Mouse (Mus musculus) fibroblast of lung, adult 2 months (primary cell): ENCODE results near the gene Stx11.
"Not testable (repeated sequence)": the region's sequence is repeated elsewhere in the genome, so short reads cannot be mapped to it uniquely, and the experiment has no call there.

Experiments
- DNase-seq: peaks from one replicate; pipeline ENCODE4 v3.0.0-alpha.2; 2011; ENCODE audit warnings: low read depth

Gene Stx11

GRCm38 (mm10) chr10:12961546-12961945, 2.6 kb downstream of the Stx11 start:
- DNase-seq, result no peak

GRCm38 (mm10) chr10:12957271-12957670, 6.8 kb downstream of the Stx11 start:
- no peak for DNase-seq

- DNase-seq, result no peak
Observed at GRCm38 (mm10) chr10:12955831-12956230, 8.3 kb downstream of the Stx11 start.

GRCm38 (mm10) chr10:12951358-12951757, 12.7 kb downstream of the Stx11 start:
- DNase-seq, result not testable (repeated sequence)

GRCm38 (mm10) chr10:12949299-12949698, 14.8 kb downstream of the Stx11 start:
- DNase-seq, result no peak

- no peak for DNase-seq
Observed at GRCm38 (mm10) chr10:12947606-12948005, 16.5 kb downstream of the Stx11 start.

- DNase-seq, result no peak
Observed at GRCm38 (mm10) chr10:12941018-12941761, 22.9 kb downstream of the Stx11 start.

GRCm38 (mm10) chr10:12938763-12939162, 25.3 kb downstream of the Stx11 start:
- DNase-seq, result no peak

- no peak for DNase-seq
Observed at GRCm38 (mm10) chr10:12936079-12936478, 28.0 kb downstream of the Stx11 start.

- no peak for DNase-seq
Observed at GRCm38 (mm10) chr10:12935575-12935974, 28.5 kb downstream of the Stx11 start.

- DNase-seq, result peak; percentile 36
Observed at GRCm38 (mm10) chr10:12931492-12932400, 32.4 kb downstream of the Stx11 start.

GRCm38 (mm10) chr10:12930351-12930905, 33.7 kb downstream of the Stx11 start:
- DNase-seq, result no peak

- DNase-seq, result no peak
Observed at GRCm38 (mm10) chr10:12929857-12930174, 34.3 kb downstream of the Stx11 start.

GRCm38 (mm10) chr10:12929149-12929856, 34.8 kb downstream of the Stx11 start:
- DNase-seq, result no peak

- no peak for DNase-seq
Observed at GRCm38 (mm10) chr10:12928193-12928592, 35.9 kb downstream of the Stx11 start.

GRCm38 (mm10) chr10:12922574-12923353, 41.3 kb downstream of the Stx11 start:
- peak; percentile 98 for DNase-seq

- no peak for DNase-seq
Observed at GRCm38 (mm10) chr10:12922077-12922573, 42.0 kb downstream of the Stx11 start.

- DNase-seq, result peak; percentile 23
Observed at GRCm38 (mm10) chr10:12921551-12922040, 42.5 kb downstream of the Stx11 start.

- DNase-seq, result peak; percentile 70
Observed at GRCm38 (mm10) chr10:12919287-12919686, 44.8 kb downstream of the Stx11 start.

- DNase-seq, result no peak
Observed at GRCm38 (mm10) chr10:12917626-12918025, 46.5 kb downstream of the Stx11 start.

GRCm38 (mm10) chr10:12916376-12916775, 47.7 kb downstream of the Stx11 start:
- DNase-seq, result no peak
